Mouse (Mus musculus) neural tube, embryonic 11.5 days (tissue): ENCODE measurements at regions not wholly inside any gene's neighbourhood (a gene's known extent, or its start where the extent isn't known, plus 50 kb on each side); places are given as distances from the start of the nearest gene placed in this dataset.

Experiments
- ATAC-seq: fragments of 200-750 bp; cut with Nextera tagmentation; 2 replicates; pipeline ENCODE4 v1.8.0; 2017; ENCODE audit warnings: moderate number of reproducible peaks, mild to moderate bottlenecking, moderate TSS enrichment, moderate library complexity; ENCODE audit not compliant: insufficient read depth, low FRiP score, low TSS enrichment
- DNase-seq: peaks from one replicate; pipeline ENCODE4 v3.0.0-alpha.2; 2015; ENCODE audit warnings: low spot score
- H3K27ac ChIP-seq: fragments of 300-500 bp; sonication (generic); 2 replicates; pipeline ENCODE4 v1.5.1; 2014; ENCODE audit warnings: low read depth, mild to moderate bottlenecking, low read length
- H3K27me3 ChIP-seq: fragments of 300-500 bp; sonication (generic); 2 replicates; pipeline ENCODE4 v1.6.1; 2014; ENCODE audit warnings: mild to moderate bottlenecking, low read length, mixed read lengths; ENCODE audit not compliant: control insufficient read depth, insufficient read depth
- H3K36me3 ChIP-seq: fragments of 300-500 bp; sonication (generic); 2 replicates; pipeline ENCODE4 v1.6.1; 2014; ENCODE audit warnings: mild to moderate bottlenecking, low read length, moderate library complexity, mixed read lengths; ENCODE audit not compliant: control insufficient read depth, insufficient read depth
- H3K4me1 ChIP-seq: fragments of 300-500 bp; sonication (generic); 2 replicates; pipeline ENCODE4 v1.6.1; 2014; ENCODE audit warnings: low read length, mixed read lengths; ENCODE audit not compliant: control insufficient read depth, insufficient read depth
- H3K4me2 ChIP-seq: fragments of 300-500 bp; sonication (generic); 2 replicates; pipeline ENCODE4 v1.6.1; 2014; ENCODE audit warnings: low read depth, mild to moderate bottlenecking, moderate library complexity
- H3K4me3 ChIP-seq: fragments of 300-500 bp; sonication (generic); 2 replicates; pipeline ENCODE4 v1.5.1; 2014; ENCODE audit warnings: low read depth, low read length
- H3K9ac ChIP-seq: fragments of 300-500 bp; sonication (generic); 2 replicates; pipeline ENCODE4 v1.6.1; 2014; ENCODE audit warnings: mild to moderate bottlenecking, low read length
- H3K9me3 ChIP-seq: fragments of 300-500 bp; sonication (generic); 2 replicates; pipeline ENCODE4 v1.6.1; 2016; ENCODE audit warnings: low read length; ENCODE audit not compliant: control insufficient read depth
- WGBS: fragments of 180-500 bp; shearing (Covaris S2); extraction: QIAGEN DNeasy Blood & Tissue Kit; methylation state at CpG from one replicate; pipeline ENCODE4 v1.1.7; 2014; 5-methylcytosine and 5-hydroxymethylcytosine counted together

GRCm38 (mm10) chr16:95127616-95128015 is 129.7 kb upstream of the Kcnj15 start:
- H3K27ac ChIP-seq = no peak overlapping the region
- no peaks in the 10 kb centered on the region for H3K27me3 ChIP-seq
- WGBS = 2% methylated on average over 8 of the region's 8 CpGs
- H3K4me1 ChIP-seq = no peaks in the 10 kb centered on the region; the same call in 1 of the 2 replicates
- no peak overlapping the region for H3K9ac ChIP-seq
- no peak overlapping the region for H3K4me3 ChIP-seq
- DNase-seq = no peak
- no peaks in the 10 kb centered on the region for H3K9me3 ChIP-seq
- no peaks in the 10 kb centered on the region for H3K36me3 ChIP-seq
- no peak for ATAC-seq
- no peak overlapping the region for H3K4me2 ChIP-seq

DNA sequence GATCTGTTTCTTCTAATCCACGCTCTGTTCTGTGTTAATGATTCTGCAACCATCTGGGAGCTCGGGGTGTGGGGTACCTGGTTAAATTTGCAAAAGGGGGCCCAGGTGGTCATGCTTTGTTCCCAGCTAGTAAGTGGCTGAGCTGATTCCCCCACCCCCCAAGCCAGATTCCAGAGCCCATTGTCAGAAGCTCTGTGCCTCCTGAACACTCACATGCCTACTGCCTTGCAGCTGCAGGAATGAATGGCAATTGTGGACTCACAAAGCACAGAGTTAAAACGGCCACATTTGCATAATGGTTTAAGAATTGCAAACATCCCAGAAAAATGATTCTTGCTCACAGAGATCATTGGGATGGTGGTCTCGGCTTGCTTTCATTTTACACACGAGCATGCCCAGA is 125.5 kb upstream of the Kcnj15 start:
- Histone ChIP-seq H3K4me2 (no peak overlapping the region), H3K27ac (no peak overlapping the region), H3K9ac (no peak overlapping the region), H3K4me3 (no peak overlapping the region), H3K4me1 (no peaks in the 10 kb centered on the region; the same call in 1 of the 2 replicates), H3K9me3 (no peaks in the 10 kb centered on the region), H3K36me3 (no peaks in the 10 kb centered on the region), H3K27me3 (no peaks in the 10 kb centered on the region)
- 52% methylated on average over 5 of the region's 5 CpGs for WGBS
- no peak for ATAC-seq
- no peak for DNase-seq

- DNase-seq (no peak), ATAC-seq (no peak)
- Histone ChIP-seq H3K36me3 (no peaks in the 10 kb centered on the region), H3K9me3 (no peaks in the 10 kb centered on the region), H3K27me3 (no peaks in the 10 kb centered on the region), H3K4me3 (no peak overlapping the region), H3K4me2 (no peak overlapping the region), H3K9ac (no peak overlapping the region), H3K27ac (no peak overlapping the region), H3K4me1 (no peaks in the 10 kb centered on the region)
- WGBS = 73% methylated on average over 3 of the region's 3 CpGs
Observed at GRCm38 (mm10) chr16:95138809-95139208, 118.5 kb upstream of the Kcnj15 start.

GRCm38 (mm10) chr16:95141510-95142394 is 115.6 kb upstream of the Kcnj15 start:
- 74% methylated on average over 8 of the region's 8 CpGs for WGBS
- Histone ChIP-seq H3K4me2 (no peak overlapping the region), H3K27me3 (no peaks in the 10 kb centered on the region), H3K9ac (no peak overlapping the region), H3K36me3 (no peaks in the 10 kb centered on the region), H3K27ac (no peak overlapping the region), H3K9me3 (no peaks in the 10 kb centered on the region), H3K4me3 (no peak overlapping the region), H3K4me1 (no peaks in the 10 kb centered on the region)
- no peak for DNase-seq
- ATAC-seq = no peak

- no peak for ATAC-seq
- H3K36me3 ChIP-seq = no peaks in the 10 kb centered on the region
- no peak overlapping the region for H3K27ac ChIP-seq
- 80% methylated on average over 8 of the region's 8 CpGs for WGBS
- H3K9ac ChIP-seq = no peak overlapping the region
- no peak overlapping the region for H3K4me2 ChIP-seq
- no peaks in the 10 kb centered on the region for H3K9me3 ChIP-seq
- H3K4me3 ChIP-seq = no peak overlapping the region
- no peaks in the 10 kb centered on the region for H3K27me3 ChIP-seq
- H3K4me1 ChIP-seq = no peaks in the 10 kb centered on the region
- DNase-seq = no peak
Observed at GRCm38 (mm10) chr16:95150499-95150898, 106.9 kb upstream of the Kcnj15 start.

GRCm38 (mm10) chr16:95151499-95151898 is 105.9 kb upstream of the Kcnj15 start:
- H3K27me3 ChIP-seq = no peaks in the 10 kb centered on the region
- H3K4me1 ChIP-seq = no peaks in the 10 kb centered on the region
- no peak overlapping the region for H3K4me3 ChIP-seq
- 79% methylated on average over 3 of the region's 3 CpGs for WGBS
- H3K36me3 ChIP-seq = no peaks in the 10 kb centered on the region
- no peak overlapping the region for H3K9ac ChIP-seq
- H3K9me3 ChIP-seq = no peaks in the 10 kb centered on the region
- DNase-seq = no peak
- H3K4me2 ChIP-seq = no peak overlapping the region
- no peak for ATAC-seq
- H3K27ac ChIP-seq = no peak overlapping the region

DNA sequence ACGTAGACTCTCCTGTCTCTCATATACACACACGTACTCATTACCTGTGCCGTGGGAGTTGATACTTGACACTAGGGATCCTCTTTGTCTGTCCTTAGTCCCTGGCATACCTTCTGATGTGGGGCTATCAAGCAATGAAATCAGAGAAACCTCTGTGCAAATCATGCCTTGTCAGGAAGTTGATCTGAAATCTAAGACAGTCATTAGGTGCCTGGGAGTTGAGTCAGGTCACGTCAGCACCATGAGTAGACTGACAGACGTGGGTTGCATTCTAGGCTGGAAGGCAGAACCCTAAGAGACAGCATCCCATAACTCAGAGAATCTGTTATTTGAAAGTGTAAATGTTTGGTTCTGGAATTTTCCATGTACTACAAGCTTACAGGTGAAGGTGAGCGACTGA is 105.4 kb upstream of the Kcnj15 start:
- H3K4me2 ChIP-seq = no peak overlapping the region
- no peak for DNase-seq
- H3K27me3 ChIP-seq = no peaks in the 10 kb centered on the region
- no peaks in the 10 kb centered on the region for H3K4me1 ChIP-seq
- no peak overlapping the region for H3K4me3 ChIP-seq
- H3K36me3 ChIP-seq = no peaks in the 10 kb centered on the region
- no peaks in the 10 kb centered on the region for H3K9me3 ChIP-seq
- no peak overlapping the region for H3K9ac ChIP-seq
- H3K27ac ChIP-seq = no peak overlapping the region
- no peak for ATAC-seq
- WGBS = 86% methylated on average over 6 of the region's 6 CpGs

- 74% methylated on average over 13 of the region's 13 CpGs for WGBS
- no peaks in the 10 kb centered on the region for H3K4me1 ChIP-seq
- ATAC-seq = no peak
Observed at GRCm38 (mm10) chr16:95152742-95153383, 104.5 kb upstream of the Kcnj15 start.

GRCm38 (mm10) chr16:95168349-95168748 is 89.0 kb upstream of the Kcnj15 start:
- Histone ChIP-seq H3K4me2 (no peak overlapping the region), H3K9ac (no peak overlapping the region), H3K27me3 (no peaks in the 10 kb centered on the region), H3K36me3 (no peaks in the 10 kb centered on the region), H3K4me3 (no peak overlapping the region), H3K4me1 (no peaks in the 10 kb centered on the region), H3K27ac (no peak overlapping the region), H3K9me3 (no peaks in the 10 kb centered on the region)
- ATAC-seq (no peak), DNase-seq (no peak)
- 81% methylated on average over 7 of the region's 7 CpGs for WGBS

More at GRCm38 (mm10) chr16:95152742-95153383, 104.5 kb upstream of the Kcnj15 start:
- Histone ChIP-seq H3K9ac (no peak overlapping the region), H3K4me2 (no peak overlapping the region), H3K4me3 (no peak overlapping the region), H3K27ac (no peak overlapping the region), H3K9me3 (no peaks in the 10 kb centered on the region), H3K36me3 (no peaks in the 10 kb centered on the region), H3K27me3 (no peaks in the 10 kb centered on the region)
- no peak for DNase-seq
